Mouse (Mus musculus) hindbrain, embryonic 14.5 days (tissue): Measurements from ENCODE around the gene Psmd2. TPM values are rescaled to one million over a fixed set of nuclear protein-coding genes. Genes with fewer than 3 reads are reported as not detected.
"Not testable (repeated sequence)": the region's sequence is repeated elsewhere in the genome, so short reads cannot be mapped to it uniquely, and the experiment has no call there.

Experiments
- ATAC-seq: fragments of 200-750 bp; cut with Nextera tagmentation; 2 replicates; pipeline ENCODE4 v1.8.0; 2017; ENCODE audit warnings: moderate number of reproducible peaks, mild to moderate bottlenecking, moderate TSS enrichment, moderate library complexity; ENCODE audit not compliant: low FRiP score
- DNase-seq: peaks from one replicate; pipeline ENCODE4 v3.0.0-alpha.2; 2015; ENCODE audit warnings: low spot score
- H3K27ac ChIP-seq: fragments of 300-500 bp; sonication (generic); 2 replicates; pipeline ENCODE4 v1.5.1; 2014; ENCODE audit warnings: mild to moderate bottlenecking, moderate library complexity
- H3K27me3 ChIP-seq: fragments of 300-500 bp; sonication (generic); 2 replicates; pipeline ENCODE4 v1.6.1; 2014; ENCODE audit warnings: mild to moderate bottlenecking, low read length, mixed read lengths; ENCODE audit not compliant: control insufficient read depth, insufficient read depth
- H3K36me3 ChIP-seq: fragments of 300-500 bp; sonication (generic); replicated peaks from 2 replicates; pipeline ENCODE4 v1.6.1; 2014; ENCODE audit not compliant: control insufficient read depth, insufficient read depth
- H3K4me1 ChIP-seq: fragments of 300-500 bp; sonication (generic); replicated peaks from 2 replicates; pipeline ENCODE4 v1.6.1; 2014; ENCODE audit warnings: antibody characterized with exemption, low read length, mixed read lengths; ENCODE audit not compliant: control insufficient read depth, insufficient read depth
- H3K4me2 ChIP-seq: fragments of 300-500 bp; sonication (generic); replicated peaks from 2 replicates; pipeline ENCODE4 v1.6.1; 2014; ENCODE audit warnings: mild to moderate bottlenecking, moderate library complexity
- H3K4me3 ChIP-seq: fragments of 300-500 bp; sonication (generic); replicated peaks from 2 replicates; pipeline ENCODE4 v1.5.1; 2014; ENCODE audit warnings: mild to moderate bottlenecking, low read length
- H3K9ac ChIP-seq: fragments of 300-500 bp; sonication (generic); 2 replicates; pipeline ENCODE4 v1.6.1; 2014
- H3K9me3 ChIP-seq: fragments of 300-500 bp; sonication (generic); 2 replicates; pipeline ENCODE4 v1.6.1; 2016; ENCODE audit warnings: low read length; ENCODE audit not compliant: control insufficient read depth
- WGBS: fragments of 180-500 bp; shearing (Covaris S2); extraction: QIAGEN DNeasy Blood & Tissue Kit; methylation state at CpG from one replicate; pipeline ENCODE4 v1.1.7; 2014; 5-methylcytosine and 5-hydroxymethylcytosine counted together
- polyA plus RNA-seq: library from polyadenylated mRNA; unstranded; fragments of >200 nt; fragmentation: Nextera tagmentation; extraction: Ambion mirVana; gene quantifications from 2 replicates; pipeline ENCODE4 v1.2.1, GENCODE M21; 2014

Gene Psmd2
- polyA plus RNA-seq, 1 experiment from 2014 or later, result 329 TPM

DNA sequence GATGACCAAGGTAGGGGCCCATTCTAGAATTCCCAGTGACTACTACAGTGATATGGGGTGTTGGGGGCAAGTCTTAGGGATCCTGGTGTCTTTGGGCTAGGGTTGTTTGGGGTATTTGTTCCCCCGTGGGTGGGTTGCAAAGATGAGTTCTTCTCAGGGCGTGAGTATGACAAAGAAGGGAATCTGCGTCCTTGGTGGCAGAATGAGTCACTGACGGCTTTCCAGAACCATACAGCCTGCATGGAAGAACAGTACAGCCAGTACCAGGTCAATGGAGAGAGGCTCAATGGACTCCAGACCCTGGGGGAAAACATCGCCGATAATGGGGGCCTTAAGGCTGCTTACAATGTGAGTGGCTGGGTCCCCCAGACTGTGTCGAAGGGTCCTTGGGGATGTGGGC, 7.5 kb upstream of the Psmd2 start:
- H3K36me3 ChIP-seq, result peaks cover 8% of the 10 kb centered on the region; the same call in 1 of the 2 replicates
- no peak overlapping the region for H3K4me3 ChIP-seq
- H3K27me3 ChIP-seq, result no peaks in the 10 kb centered on the region
- no peak overlapping the region for H3K27ac ChIP-seq
- ATAC-seq (no peak), DNase-seq (no peak)
- H3K4me2 ChIP-seq, result no peak overlapping the region
- H3K9me3 ChIP-seq, result no peaks in the 10 kb centered on the region
- H3K4me1 ChIP-seq, result no peaks in the 10 kb centered on the region
- no peak overlapping the region for H3K9ac ChIP-seq
- 95% methylated on average over 7 of the region's 7 CpGs for WGBS

DNA sequence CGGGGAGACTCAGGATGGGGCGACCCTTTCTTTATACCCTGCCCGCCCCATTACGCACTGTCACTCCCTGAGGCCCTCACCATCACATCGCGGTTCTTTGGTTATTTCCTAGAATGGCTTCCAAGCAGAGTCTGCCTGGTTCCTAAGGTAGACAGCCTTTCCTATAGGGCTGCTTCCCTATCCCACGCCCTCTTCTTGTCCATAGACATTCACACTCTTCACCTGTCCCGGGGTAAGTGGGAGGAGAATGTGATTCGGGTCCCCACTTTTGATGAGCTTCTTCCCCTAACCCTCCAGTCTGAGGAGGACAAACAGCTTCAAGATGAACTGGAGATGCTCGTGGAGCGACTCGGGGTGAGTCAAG, 477 bp downstream of the Psmd2 start:
- Histone ChIP-seq H3K27me3 (no peaks in the 10 kb centered on the region), H3K9ac (peak overlapping the region; percentile 93), H3K4me2 (peak overlapping the region; percentile 87), H3K27ac (peak overlapping the region; percentile 76), H3K36me3 (peaks cover 38% of the 10 kb centered on the region), H3K9me3 (no peaks in the 10 kb centered on the region), H3K4me3 (peak overlapping the region; percentile 90), H3K4me1 (peaks cover 19% of the 10 kb centered on the region)
- DNase-seq, result no peak
- ATAC-seq, result no peak; the same call in 1 of the 2 replicates
- 12% methylated on average over 12 of the region's 12 CpGs for WGBS

DNA sequence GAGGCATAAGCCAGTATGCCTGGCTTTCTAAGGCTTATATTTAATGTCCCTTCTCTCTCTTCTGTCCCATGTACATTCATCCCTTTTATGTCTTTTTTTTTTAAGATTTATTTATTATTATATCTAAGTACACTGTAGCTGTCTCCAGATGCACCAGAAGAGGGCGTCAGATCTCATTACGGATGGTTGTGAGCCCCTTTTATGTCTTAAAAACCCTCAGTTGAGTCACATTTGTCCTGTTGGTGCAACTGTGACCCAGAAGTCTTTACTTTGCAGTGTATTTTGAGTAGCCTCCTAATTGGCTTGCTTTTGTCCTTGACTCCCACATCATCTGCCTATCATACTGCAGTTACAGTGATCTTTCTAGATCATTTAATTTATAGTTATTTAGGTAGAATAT, 1.9 kb downstream of the Psmd2 start:
- WGBS, result 49% methylated on average over 2 of the region's 2 CpGs
- peaks cover 52% of the 10 kb centered on the region for H3K36me3 ChIP-seq
- H3K27ac ChIP-seq, result no peak overlapping the region
- DNase-seq (no peak), ATAC-seq (no peak)
- H3K4me3 ChIP-seq, result no peak overlapping the region
- H3K9me3 ChIP-seq, result no peaks in the 10 kb centered on the region
- no peak overlapping the region; the same call in 1 of the 2 replicates for H3K9ac ChIP-seq
- no peaks in the 10 kb centered on the region for H3K27me3 ChIP-seq
- peak overlapping the region; percentile 87 for H3K4me2 ChIP-seq
- H3K4me1 ChIP-seq, result peaks cover 19% of the 10 kb centered on the region

- peaks cover 7% of the 10 kb centered on the region; the same call in 1 of the 2 replicates for H3K4me1 ChIP-seq
- ATAC-seq, result no peak
Observed at GRCm38 (mm10) chr16:20657661-20658060, 6.2 kb downstream of the Psmd2 start.

DNA sequence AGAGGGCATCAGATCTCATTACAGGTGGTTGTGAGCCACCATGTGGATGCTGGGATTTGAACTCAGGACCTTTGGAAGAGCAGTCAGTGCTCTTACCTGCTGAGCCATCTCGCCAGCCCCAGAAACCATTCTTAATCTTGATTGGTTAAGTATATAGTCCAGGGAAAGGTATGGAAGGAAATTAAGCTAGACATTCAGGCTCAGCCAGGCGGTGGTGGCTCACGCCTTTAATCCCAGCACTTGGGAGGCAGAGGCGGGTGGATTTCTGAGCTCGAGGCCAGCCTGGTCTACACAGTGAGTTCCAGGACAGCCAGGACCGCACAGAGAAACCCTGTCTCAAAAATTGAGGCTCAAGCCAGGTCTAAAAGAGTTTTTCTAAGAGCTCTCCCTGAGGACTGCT, 16.6 kb downstream of the Psmd2 start, which contains the start of gene Eif4g1:
Gene Eif4g1, plus strand, starts transcription at position 301 of the 400 bp plus-strand sequence.
- not testable (repeated sequence) for H3K4me1 ChIP-seq, H3K4me2 ChIP-seq, H3K27me3 ChIP-seq, H3K27ac ChIP-seq, H3K9me3 ChIP-seq, ATAC-seq, H3K4me3 ChIP-seq, DNase-seq, H3K9ac ChIP-seq
- peaks cover 27% of the 10 kb centered on the region for H3K36me3 ChIP-seq
- WGBS, result 98% methylated on average over 4 of the region's 6 CpGs

More at GRCm38 (mm10) chr16:20657661-20658060, 6.2 kb downstream of the Psmd2 start:
- Histone ChIP-seq H3K36me3 (peaks cover 95% of the 10 kb centered on the region), H3K27me3 (no peaks in the 10 kb centered on the region), H3K9ac (no peak overlapping the region), H3K4me3 (no peak overlapping the region), H3K9me3 (no peaks in the 10 kb centered on the region), H3K4me2 (no peak overlapping the region), H3K27ac (no peak overlapping the region)
- WGBS, result 92% methylated on average over 4 of the region's 4 CpGs
- DNase-seq, result no peak

- no peak overlapping the region for H3K4me2 ChIP-seq
- H3K9ac ChIP-seq, result no peak overlapping the region
- H3K4me1 ChIP-seq, result peaks cover 18% of the 10 kb centered on the region
- DNase-seq (no peak), ATAC-seq (no peak)
- H3K27ac ChIP-seq, result no peak overlapping the region
- H3K36me3 ChIP-seq, result peaks cover 14% of the 10 kb centered on the region
- no peaks in the 10 kb centered on the region for H3K27me3 ChIP-seq
- WGBS, result 91% methylated on average over 3 of the region's 3 CpGs
- no peak overlapping the region for H3K4me3 ChIP-seq
- no peaks in the 10 kb centered on the region for H3K9me3 ChIP-seq
Observed at GRCm38 (mm10) chr16:20670291-20670690, 18.8 kb downstream of the Psmd2 start.

DNA sequence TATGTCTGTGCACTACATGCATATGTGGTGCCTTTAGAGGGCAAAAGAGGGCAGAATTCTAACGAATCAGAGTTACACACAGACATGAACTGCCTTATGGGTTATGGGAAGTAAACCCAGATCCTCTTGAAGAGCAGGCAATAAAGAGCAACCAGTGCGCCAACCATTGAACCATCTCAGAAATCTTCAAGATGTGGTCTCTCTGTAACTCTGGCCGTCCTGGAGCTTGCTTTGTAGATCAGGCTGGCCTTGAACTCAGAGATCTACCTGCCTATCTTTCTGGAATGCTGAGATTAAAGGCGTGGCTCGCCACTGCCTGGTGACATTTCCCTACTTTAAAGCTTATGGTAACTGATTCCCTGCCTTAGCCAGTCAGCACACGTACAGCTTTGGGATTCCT, 20.4 kb downstream of the Psmd2 start:
- Histone ChIP-seq H3K4me3 (peak overlapping the region; percentile 98; the same call in 1 of the 2 replicates), H3K9ac (peak overlapping the region; percentile 6; the same call in 1 of the 2 replicates), H3K27me3 (no peaks in the 10 kb centered on the region), H3K9me3 (no peaks in the 10 kb centered on the region), H3K27ac (no peak overlapping the region; the same call in 1 of the 2 replicates), H3K4me2 (peak overlapping the region; percentile 97), H3K4me1 (peaks cover 18% of the 10 kb centered on the region), H3K36me3 (peaks cover 23% of the 10 kb centered on the region)
- 27% methylated on average over 6 of the region's 6 CpGs for WGBS
- DNase-seq (no peak), ATAC-seq (no peak)

GRCm38 (mm10) chr16:20672500-20672902, 21.0 kb downstream of the Psmd2 start:
- Histone ChIP-seq H3K4me1 (peaks cover 18% of the 10 kb centered on the region), H3K4me3 (peak overlapping the region; percentile 98), H3K9ac (peak overlapping the region; percentile 95), H3K36me3 (peaks cover 29% of the 10 kb centered on the region), H3K4me2 (peak overlapping the region; percentile 97), H3K27me3 (no peaks in the 10 kb centered on the region), H3K9me3 (no peaks in the 10 kb centered on the region), H3K27ac (peak overlapping the region; percentile 86)
- 1% methylated on average over 32 of the region's 38 CpGs for WGBS
- DNase-seq, result peak; percentile 92
- ATAC-seq, result peak; percentile 97

- WGBS, result under 1% methylated on average over 47 of the region's 78 CpGs
- peaks cover 18% of the 10 kb centered on the region for H3K4me1 ChIP-seq
- no peaks in the 10 kb centered on the region for H3K9me3 ChIP-seq
- no peaks in the 10 kb centered on the region for H3K27me3 ChIP-seq
- ATAC-seq (peak; percentile 87), DNase-seq (no peak)
- H3K4me2 ChIP-seq, result peak overlapping the region; percentile 97
- peaks cover 35% of the 10 kb centered on the region for H3K36me3 ChIP-seq
- peak overlapping the region; percentile 95 for H3K9ac ChIP-seq
- H3K27ac ChIP-seq, result peak overlapping the region; percentile 86
- H3K4me3 ChIP-seq, result peak overlapping the region; percentile 98
Observed at GRCm38 (mm10) chr16:20672965-20673705, 21.7 kb downstream of the Psmd2 start.
